Mouse (Mus musculus) liver, embryonic 14.5 days (tissue): ENCODE measurements around the gene Ccdc86.

ENCODE experiments used
- CTCF ChIP-seq: IDR thresholded peaks from 2 replicates; pipeline ENCODE4 v1.5.1; 2016; ENCODE audit warnings: antibody characterized with exemption, low read depth, control low read depth
- EP300 ChIP-seq: IDR thresholded peaks from 2 replicates; pipeline ENCODE4 v1.6.1; 2016; ENCODE audit warnings: antibody characterized with exemption, low read depth

- TF ChIP-seq CTCF = no peak
- TF ChIP-seq EP300 = no peak
These were observed 18.4 kb downstream of the Ccdc86 start for GRCm38 (mm10) chr19:10930641-10931040.
